Mouse (Mus musculus) bone marrow macrophage, adult 2 months (primary cell): ENCODE measurements around the gene Ppp1r3d.

Source experiments
- CTCF ChIP-seq: IDR thresholded peaks from 2 replicates; pipeline ENCODE4 v1.5.1; 2012; ENCODE audit warnings: low read depth, mild to moderate bottlenecking, low read length, moderate library complexity
- POLR2A ChIP-seq: IDR thresholded peaks from 2 replicates; pipeline ENCODE4 v1.6.1; 2012; ENCODE audit warnings: mild to moderate bottlenecking, low read depth, low read length, borderline replicate concordance

DNA sequence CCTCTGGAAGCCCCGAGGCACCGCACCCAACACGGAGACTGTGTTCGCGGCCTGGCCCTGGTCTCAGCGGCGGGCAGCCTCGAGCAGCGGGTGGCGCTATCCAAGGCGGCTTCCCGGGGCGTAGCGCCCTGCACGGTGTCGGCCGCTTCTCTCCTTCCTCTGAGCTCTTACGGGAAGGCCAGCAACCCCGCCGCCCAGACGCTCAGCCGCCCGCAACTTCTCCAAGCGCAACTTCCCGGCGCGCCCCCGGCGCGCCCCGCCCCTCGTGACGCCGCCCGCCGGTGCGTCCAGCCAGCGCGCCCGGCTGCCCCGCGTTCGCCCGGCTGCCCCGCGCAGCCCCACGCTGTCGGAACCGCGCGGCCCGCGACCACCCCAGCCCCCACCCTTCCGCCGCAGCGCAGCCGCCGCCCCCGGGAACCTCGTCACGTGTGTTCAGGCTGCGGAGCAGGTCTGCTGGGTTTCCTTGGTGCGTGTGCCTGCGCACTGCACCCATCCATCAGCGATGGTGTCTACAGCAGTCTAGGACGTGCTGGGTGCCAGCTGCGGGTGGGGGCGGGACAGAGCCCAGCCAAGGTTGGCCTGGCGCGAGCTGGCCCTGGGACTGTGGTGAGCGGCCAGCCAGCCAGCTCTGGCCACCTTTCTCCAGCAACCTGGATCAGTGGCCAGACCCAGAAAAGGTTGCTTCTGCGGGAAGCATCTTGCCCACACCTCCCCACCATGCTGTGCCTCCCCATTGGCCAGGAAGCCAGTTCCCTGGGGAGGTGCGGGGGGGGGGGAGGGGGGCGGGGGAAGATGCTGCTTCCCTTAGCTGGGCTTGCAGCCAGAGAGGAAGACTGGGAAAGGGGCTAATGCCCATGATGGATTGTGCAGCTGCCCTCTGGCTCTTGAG, at the start of gene Ppp1r3d, which contains the start of gene Fam217b:
- TF ChIP-seq CTCF (no peak), POLR2A (no peak)
